Mouse (Mus musculus): ENCODE results near the gene Vsig10. TPM values are rescaled to one million over a fixed set of nuclear protein-coding genes. Genes with fewer than 3 reads are reported as not detected.

Vsig10 gene
- polyA plus RNA-seq (2016; fragmentation: Nextera tagmentation; extraction: Ambion mirVana): 3.1 and 4.7 TPM in 2 replicates

DNA sequence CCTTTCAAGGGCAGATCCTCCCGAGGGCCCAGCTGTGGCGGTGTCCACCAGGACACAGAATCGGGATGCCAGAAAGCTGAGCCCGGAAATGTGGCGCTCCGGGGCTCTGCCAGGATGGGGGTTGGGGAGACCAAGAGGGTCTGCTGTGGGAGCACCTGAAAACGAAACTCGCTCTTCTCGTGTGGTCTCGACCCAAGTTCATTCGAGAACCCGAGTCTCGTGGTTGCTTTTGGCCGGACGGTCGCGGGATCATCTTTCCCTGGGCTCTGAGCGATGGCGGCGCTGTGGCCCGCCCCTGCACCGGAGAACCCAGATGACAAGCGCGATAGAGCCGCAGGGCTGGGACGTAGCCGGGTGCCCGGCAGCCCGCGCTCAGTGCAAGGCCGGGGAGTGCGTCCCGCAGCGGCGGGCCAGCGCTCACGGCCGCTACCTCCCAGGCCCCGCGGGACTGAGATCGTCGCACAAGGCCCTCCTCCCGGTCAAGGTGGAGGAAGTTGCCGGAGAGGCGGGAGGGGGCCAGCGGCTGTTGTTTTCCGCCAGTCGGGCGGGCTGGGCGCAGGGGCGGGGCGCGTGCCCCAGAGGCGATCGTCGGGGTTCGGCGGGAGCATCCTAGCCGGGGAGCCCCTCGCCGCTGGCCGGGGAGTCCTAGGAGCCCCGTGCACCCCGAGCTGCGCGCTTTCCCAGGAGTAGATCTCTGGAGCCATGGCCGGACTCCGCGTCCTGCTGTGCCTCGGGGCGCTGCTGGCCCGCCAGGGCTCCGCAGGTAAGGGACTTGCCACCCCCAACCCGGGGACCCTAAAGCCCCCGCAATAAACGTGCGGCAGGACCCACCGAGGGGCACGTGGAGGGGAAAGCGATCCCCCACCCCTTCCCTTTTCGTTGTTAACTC is at the start of gene Vsig10:
Gene Vsig10, plus strand, starts transcription at position 343 of the 889 bp plus-strand sequence.
- Histone ChIP-seq H3K4me3 (peak within 1 kb of the TSS; percentile 60), H3K36me3 (no peaks in the 10 kb centered on the region), H3K4me2 (replicated peaks) (peak within 1 kb of the TSS; percentile 99), H3K27me3 (peaks cover 61% of the 10 kb centered on the region), H3K9me3 (no peaks in the 10 kb centered on the region), H3K27ac (replicated peaks) (no peak within 1 kb of the TSS), H3K9ac (replicated peaks) (peak within 1 kb of the TSS; percentile 68), H3K4me1 (peaks cover 20% of the 10 kb centered on the region)
- WGBS: under 1% methylated on average over 64 of the region's 81 CpGs
- ATAC-seq (ENCODE audit: low FRiP score, low read depth): peak; percentile 76

DNA sequence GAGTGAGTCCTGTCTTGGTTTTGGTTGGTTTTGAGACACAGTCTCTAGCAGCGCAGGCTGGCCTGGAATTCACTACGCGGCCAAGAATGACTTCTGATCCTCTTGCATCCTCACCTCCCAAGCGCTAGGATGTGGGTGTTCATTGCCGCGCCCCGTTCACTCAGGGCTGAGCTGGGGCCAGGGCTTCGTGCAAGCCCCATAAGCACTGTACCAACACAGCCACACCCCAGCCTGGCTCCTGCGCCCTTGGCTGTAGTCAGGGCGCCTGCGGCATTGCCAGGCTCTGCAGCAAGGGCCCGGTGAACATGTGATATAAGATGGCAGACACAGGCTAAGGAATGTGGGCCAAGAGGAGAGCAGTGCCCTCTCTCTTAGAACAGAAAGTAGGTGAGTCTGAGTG is 49.5 kb upstream of the Vsig10 start:
- 97% methylated on average over 12 of the region's 12 CpGs for whole genome bisulfite sequencing
- Histone ChIP-seq H3K36me3 (peaks cover 27% of the 10 kb centered on the region), H3K27me3 (no peaks in the 10 kb centered on the region), H3K4me3 (no peak overlapping the region), H3K27ac (replicated peaks) (no peak overlapping the region), H3K4me1 (no peaks in the 10 kb centered on the region), H3K9ac (replicated peaks) (no peak overlapping the region), H3K9me3 (no peaks in the 10 kb centered on the region), H3K4me2 (replicated peaks) (no peak overlapping the region)
- no peak for ATAC-seq (ENCODE audit: low FRiP score, low read depth)

DNA sequence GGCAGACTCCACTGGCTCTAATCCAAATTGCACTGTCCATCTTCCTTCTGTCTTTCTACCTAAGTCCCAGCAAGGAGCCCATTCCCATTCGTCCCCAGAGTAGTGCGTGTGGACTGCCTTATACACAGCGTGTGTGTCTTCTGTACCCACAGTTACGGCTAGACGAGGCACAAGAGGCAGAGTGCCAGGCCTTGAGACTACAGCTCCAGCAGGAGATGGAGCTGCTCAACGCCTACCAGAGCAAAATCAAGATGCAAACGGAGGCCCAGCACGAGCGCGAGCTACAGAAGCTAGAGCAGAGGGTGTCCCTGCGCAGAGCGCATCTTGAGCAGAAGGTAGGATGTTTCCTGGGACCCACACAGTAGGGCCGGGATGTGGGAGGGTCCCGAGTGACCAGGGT is 46.9 kb upstream of the Vsig10 start:
- H3K4me2 ChIP-seq (replicated peaks): no peak overlapping the region
- WGBS: 93% methylated on average over 14 of the region's 14 CpGs
- ATAC-seq (ENCODE audit: low FRiP score, low read depth): no peak

DNA sequence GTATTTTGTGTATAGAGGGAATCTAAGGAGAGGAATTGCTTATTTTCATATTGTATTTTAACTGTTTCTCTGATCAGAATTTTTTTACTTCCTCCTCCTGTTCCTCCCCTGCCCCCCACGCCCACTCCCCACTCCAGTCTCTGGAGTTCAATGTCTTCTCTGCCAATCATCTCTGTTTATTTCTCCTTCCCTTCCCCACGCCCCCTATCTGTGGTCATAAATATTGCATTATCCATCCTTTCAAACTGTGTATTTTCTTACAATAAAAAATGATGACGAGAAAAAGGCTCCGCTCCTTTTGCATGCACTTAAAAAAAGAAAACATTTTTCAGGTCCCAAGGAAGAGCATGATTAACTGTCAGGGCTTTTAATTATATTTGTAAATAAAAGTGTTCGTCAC is 44.1 kb upstream of the Vsig10 start:
- 69% methylated on average over 5 of the region's 5 CpGs for WGBS
- no peak overlapping the region for H3K27ac ChIP-seq (replicated peaks)
- H3K4me1 ChIP-seq: no peaks in the 10 kb centered on the region
- no peak for ATAC-seq (ENCODE audit: low FRiP score, low read depth)
- no peak overlapping the region for H3K4me3 ChIP-seq
- H3K9me3 ChIP-seq: no peaks in the 10 kb centered on the region
- H3K36me3 ChIP-seq: peaks cover 19% of the 10 kb centered on the region; the same call in 1 of the 2 replicates
- no peaks in the 10 kb centered on the region for H3K27me3 ChIP-seq
- no peak overlapping the region for H3K4me2 ChIP-seq (replicated peaks)
- no peak overlapping the region for H3K9ac ChIP-seq (replicated peaks)

More for the DNA sequence above, 46.9 kb upstream of the Vsig10 start:
- Histone ChIP-seq H3K36me3 (peaks cover 5% of the 10 kb centered on the region; the same call in 1 of the 2 replicates), H3K27me3 (no peaks in the 10 kb centered on the region), H3K9me3 (no peaks in the 10 kb centered on the region), H3K4me3 (no peak overlapping the region), H3K9ac (replicated peaks) (no peak overlapping the region), H3K4me1 (no peaks in the 10 kb centered on the region), H3K27ac (replicated peaks) (no peak overlapping the region)

DNA sequence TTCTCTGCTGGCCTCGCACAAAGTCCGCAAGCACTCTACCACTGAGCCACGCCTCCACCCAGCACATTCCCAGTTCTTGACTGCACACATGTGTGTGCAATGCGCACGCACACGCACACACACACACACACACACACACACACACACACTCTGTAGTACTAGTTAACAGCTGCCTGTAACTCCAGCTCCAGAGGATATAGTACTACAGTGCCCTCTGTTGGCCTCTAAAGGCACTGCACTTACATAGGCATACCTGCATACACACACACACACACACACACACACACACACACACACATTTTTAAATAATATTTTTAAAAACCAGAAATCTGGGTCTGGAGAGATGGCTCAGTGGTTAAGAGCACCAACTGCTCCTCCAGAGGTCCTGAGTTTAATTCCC is 41.1 kb upstream of the Vsig10 start:
- no peak overlapping the region for H3K4me3 ChIP-seq
- no peak overlapping the region for H3K27ac ChIP-seq (replicated peaks)
- H3K9ac ChIP-seq (replicated peaks): no peak overlapping the region
- no peak overlapping the region for H3K4me2 ChIP-seq (replicated peaks)
- no peaks in the 10 kb centered on the region for H3K27me3 ChIP-seq
- H3K9me3 ChIP-seq: no peaks in the 10 kb centered on the region
- ATAC-seq (ENCODE audit: low FRiP score, low read depth): no peak
- H3K36me3 ChIP-seq: peaks cover 41% of the 10 kb centered on the region
- 98% methylated on average over 6 of the region's 6 CpGs for WGBS
- H3K4me1 ChIP-seq: no peaks in the 10 kb centered on the region

DNA sequence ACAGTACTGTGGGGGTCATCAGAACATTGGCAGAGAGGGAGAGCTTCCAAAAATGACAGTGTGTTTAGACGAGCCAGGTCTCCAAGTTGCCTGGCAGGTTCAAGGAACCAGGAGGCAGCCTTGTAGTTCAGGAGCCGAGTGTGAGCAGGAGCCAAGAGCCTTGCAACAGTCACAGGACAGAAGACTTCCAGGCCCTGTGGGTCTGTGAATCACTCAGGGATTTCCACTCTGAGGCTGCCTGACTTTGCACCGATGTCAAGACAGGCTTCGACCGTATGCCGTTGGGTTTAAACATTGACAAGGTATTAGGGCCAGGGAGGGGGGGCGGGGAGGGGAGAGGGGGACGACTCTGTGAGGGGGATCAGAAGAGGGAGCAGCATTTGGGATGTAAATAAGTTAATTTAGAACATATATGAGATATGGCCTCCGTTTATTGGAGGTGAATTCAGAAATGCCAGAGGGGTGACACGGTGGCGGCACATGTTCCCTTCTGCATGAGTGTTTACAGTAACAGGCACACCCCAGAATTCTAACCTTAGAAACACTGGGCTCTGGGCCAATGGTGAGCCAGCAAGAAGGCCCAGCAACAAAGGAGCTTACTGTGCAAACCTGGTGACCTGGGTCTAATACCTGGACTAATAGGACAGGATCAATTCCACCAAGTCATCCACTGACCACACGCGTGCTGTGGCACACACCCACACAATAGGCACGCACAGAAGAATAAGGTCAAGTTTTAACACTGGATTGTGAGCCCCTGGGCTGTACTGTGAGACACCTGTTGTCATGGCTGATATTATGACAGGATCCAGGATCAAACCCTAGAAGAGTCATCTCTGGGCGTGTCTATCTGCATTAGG is 39.8 kb upstream of the Vsig10 start:
- Histone ChIP-seq H3K27me3 (no peaks in the 10 kb centered on the region), H3K27ac (replicated peaks) (no peak overlapping the region), H3K4me2 (replicated peaks) (no peak overlapping the region), H3K9ac (replicated peaks) (no peak overlapping the region), H3K4me3 (no peak overlapping the region), H3K36me3 (peaks cover 51% of the 10 kb centered on the region), H3K9me3 (no peaks in the 10 kb centered on the region), H3K4me1 (no peaks in the 10 kb centered on the region)
- WGBS: 95% methylated on average over 14 of the region's 15 CpGs
- ATAC-seq (ENCODE audit: low FRiP score, low read depth): no peak

DNA sequence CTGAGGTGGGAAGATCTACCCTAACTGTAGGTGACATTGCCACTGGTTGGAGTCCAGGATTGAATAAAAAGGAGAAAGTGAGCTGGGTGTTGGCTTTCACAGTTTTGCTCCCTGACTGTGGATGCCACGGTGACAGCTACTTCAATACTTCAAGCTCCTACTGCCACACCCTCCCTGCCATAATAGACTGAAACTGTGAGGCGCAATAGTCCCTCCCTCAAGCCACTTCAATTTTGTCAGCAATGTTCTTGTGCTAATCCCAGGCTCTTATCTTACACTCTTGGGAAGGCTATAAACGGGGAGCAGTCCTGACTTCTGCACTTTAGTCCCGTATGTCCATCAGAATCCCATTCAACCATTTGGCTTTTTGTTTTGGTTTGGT is 39.2 kb upstream of the Vsig10 start:
- H3K27me3 ChIP-seq: no peaks in the 10 kb centered on the region
- H3K9me3 ChIP-seq: no peaks in the 10 kb centered on the region
- peaks cover 57% of the 10 kb centered on the region for H3K36me3 ChIP-seq
- H3K27ac ChIP-seq (replicated peaks): no peak overlapping the region
- H3K4me3 ChIP-seq: no peak overlapping the region
- WGBS: 75% methylated on average over 4 of the region's 4 CpGs
- no peak for ATAC-seq (ENCODE audit: low FRiP score, low read depth)
- no peak overlapping the region for H3K9ac ChIP-seq (replicated peaks)
- H3K4me2 ChIP-seq (replicated peaks): no peak overlapping the region
- peaks cover under 1% of the 10 kb centered on the region; the same call in 1 of the 2 replicates for H3K4me1 ChIP-seq

DNA sequence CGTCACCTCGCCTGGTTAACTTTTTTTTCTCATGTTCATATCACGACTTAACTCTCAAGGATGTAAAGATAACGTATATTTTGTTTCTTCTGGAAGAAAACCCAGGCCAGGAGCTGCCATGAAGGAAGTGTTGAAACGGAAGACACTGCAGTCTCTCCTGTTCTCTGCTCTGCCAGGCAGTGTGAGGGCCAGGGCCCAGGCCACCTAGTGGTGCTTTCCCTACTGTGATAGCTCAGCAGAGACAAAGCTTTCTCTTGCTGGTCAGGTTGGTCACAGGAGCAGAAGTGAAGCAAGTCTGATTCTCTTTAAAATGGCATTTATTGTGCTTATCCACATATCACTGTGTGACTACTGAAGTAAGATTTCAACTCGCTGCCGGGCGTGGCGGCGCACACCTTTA is 37.3 kb upstream of the Vsig10 start:
- no peak for ATAC-seq (ENCODE audit: low FRiP score, low read depth)
- peaks cover 19% of the 10 kb centered on the region for H3K4me1 ChIP-seq
- H3K9ac ChIP-seq (replicated peaks): no peak overlapping the region
- no peak overlapping the region for H3K4me2 ChIP-seq (replicated peaks)
- no peaks in the 10 kb centered on the region for H3K27me3 ChIP-seq
- no peak overlapping the region for H3K27ac ChIP-seq (replicated peaks)
- no peaks in the 10 kb centered on the region for H3K9me3 ChIP-seq
- WGBS: 95% methylated on average over 10 of the region's 10 CpGs
- peaks cover 68% of the 10 kb centered on the region for H3K36me3 ChIP-seq
- H3K4me3 ChIP-seq: no peak overlapping the region

DNA sequence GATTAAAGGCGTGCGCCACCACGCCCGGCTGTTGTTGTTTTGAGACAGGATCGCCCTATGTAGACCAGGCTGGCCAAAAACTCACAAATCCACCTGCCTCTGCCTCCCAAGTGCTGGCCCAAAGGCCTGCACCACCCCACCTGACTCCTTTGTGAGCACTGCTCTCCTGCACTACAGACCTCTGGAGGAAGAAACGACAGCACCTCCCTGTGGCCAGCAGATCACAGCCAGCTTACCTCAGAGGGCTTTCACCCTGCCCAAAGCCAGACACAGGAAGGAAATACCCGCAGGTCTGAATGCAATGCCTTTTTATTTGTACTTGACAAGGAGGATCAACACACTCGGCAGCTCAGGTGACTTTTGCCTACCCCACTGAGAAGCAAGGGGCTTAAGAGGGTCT is 36.5 kb upstream of the Vsig10 start:
- Histone ChIP-seq H3K36me3 (peaks cover 68% of the 10 kb centered on the region), H3K4me1 (peaks cover 21% of the 10 kb centered on the region), H3K4me3 (no peak overlapping the region), H3K9ac (replicated peaks) (no peak overlapping the region), H3K4me2 (replicated peaks) (no peak overlapping the region), H3K27me3 (no peaks in the 10 kb centered on the region), H3K27ac (replicated peaks) (no peak overlapping the region), H3K9me3 (no peaks in the 10 kb centered on the region)
- ATAC-seq (ENCODE audit: low FRiP score, low read depth): no peak
- WGBS: 90% methylated on average over 8 of the region's 8 CpGs

DNA sequence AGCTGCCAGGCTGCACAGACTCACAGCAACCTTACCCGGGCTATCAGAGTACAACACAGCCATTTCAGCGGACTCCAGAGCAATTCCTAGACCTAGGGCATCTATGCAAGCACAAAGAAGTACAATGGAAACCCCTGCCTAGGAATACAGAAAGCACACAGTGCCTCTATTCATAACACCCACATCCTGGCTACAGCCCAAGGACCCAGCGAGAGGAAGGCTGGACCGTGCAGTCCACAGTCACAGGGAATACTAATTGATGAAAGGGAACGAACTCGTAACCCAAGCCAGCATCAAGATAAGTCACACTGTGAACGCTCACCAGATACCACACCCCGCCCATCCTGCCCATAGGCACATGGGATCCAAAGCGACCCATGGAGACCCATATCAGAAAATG is 34.9 kb upstream of the Vsig10 start:
- H3K36me3 ChIP-seq: peaks cover 57% of the 10 kb centered on the region
- no peak for ATAC-seq (ENCODE audit: low FRiP score, low read depth)
- WGBS: 85% methylated on average over 9 of the region's 9 CpGs
- H3K4me3 ChIP-seq: no peak overlapping the region
- peaks cover 28% of the 10 kb centered on the region for H3K4me1 ChIP-seq
- H3K27ac ChIP-seq (replicated peaks): no peak overlapping the region
- peaks cover 12% of the 10 kb centered on the region; the same call in 1 of the 2 replicates for H3K27me3 ChIP-seq
- H3K4me2 ChIP-seq (replicated peaks): no peak overlapping the region
- H3K9ac ChIP-seq (replicated peaks): no peak overlapping the region
- no peaks in the 10 kb centered on the region for H3K9me3 ChIP-seq

DNA sequence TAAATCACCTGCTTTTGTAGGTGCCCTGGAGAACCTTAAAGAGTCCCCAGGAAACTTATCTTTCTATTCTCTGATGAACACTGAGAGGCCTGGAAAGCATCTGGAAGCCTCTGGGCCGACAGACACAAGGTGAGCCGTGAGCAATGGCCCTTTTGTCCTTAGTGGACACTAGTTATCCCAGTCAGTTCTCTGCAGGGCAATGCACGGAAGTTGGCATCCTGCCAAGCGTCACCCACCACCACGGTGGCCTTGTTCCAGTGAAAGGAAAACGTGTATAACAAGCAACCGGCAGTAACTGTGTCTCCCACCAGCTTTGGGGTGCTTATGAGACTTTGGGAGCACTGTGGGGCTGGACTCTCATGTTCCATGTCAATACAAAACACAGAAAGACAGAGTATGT is 34.2 kb upstream of the Vsig10 start:
- H3K4me3 ChIP-seq: no peak overlapping the region
- no peaks in the 10 kb centered on the region for H3K9me3 ChIP-seq
- peaks cover 55% of the 10 kb centered on the region for H3K36me3 ChIP-seq
- H3K9ac ChIP-seq (replicated peaks): no peak overlapping the region
- H3K4me1 ChIP-seq: peaks cover 28% of the 10 kb centered on the region
- H3K27ac ChIP-seq (replicated peaks): no peak overlapping the region
- no peak overlapping the region for H3K4me2 ChIP-seq (replicated peaks)
- ATAC-seq (ENCODE audit: low FRiP score, low read depth): no peak
- 90% methylated on average over 7 of the region's 7 CpGs for WGBS
- H3K27me3 ChIP-seq: peaks cover 12% of the 10 kb centered on the region; the same call in 1 of the 2 replicates

DNA sequence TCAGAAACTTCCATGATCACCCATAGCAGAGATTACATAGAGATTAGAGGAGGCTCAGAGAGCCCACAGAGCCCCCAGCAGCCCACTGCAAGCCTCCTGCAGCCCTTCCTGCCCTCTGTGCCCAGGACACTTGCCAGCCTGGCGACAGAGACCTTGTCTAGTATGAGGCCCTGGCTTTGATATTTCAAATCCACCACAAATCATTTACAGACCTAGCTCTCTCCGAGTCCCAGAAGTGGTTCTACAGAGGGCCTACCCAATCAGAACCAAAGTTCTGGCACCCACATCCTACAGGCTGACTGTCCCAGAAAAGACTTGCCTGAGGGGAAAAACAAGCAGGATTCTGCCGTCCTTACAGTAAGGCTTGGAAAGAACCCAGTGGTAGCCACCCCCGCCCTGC is 33.6 kb upstream of the Vsig10 start:
- Histone ChIP-seq H3K9me3 (no peaks in the 10 kb centered on the region; the same call in 1 of the 2 replicates), H3K4me3 (0 out of 2 replicates have a peak overlapping the region, but pooled peaks have one; percentile 70), H3K27ac (replicated peaks) (no peak overlapping the region), H3K27me3 (peaks cover 12% of the 10 kb centered on the region; the same call in 1 of the 2 replicates), H3K4me2 (replicated peaks) (no peak overlapping the region), H3K4me1 (peaks cover 28% of the 10 kb centered on the region), H3K36me3 (peaks cover 49% of the 10 kb centered on the region), H3K9ac (replicated peaks) (peak overlapping the region; percentile 89; the same call in 1 of the 2 replicates)
- no peak for ATAC-seq (ENCODE audit: low FRiP score, low read depth)
- 91% methylated on average over 4 of the region's 4 CpGs for WGBS
